Mouse (Mus musculus): ENCODE measurements around the gene Erbb4. TPM values are rescaled to one million over a fixed set of nuclear protein-coding genes. Genes with fewer than 3 reads are reported as not detected.

The Erbb4 gene
- polyA plus RNA-seq, 1 experiment = not detected

- Histone ChIP-seq H3K79me2 (ENCODE audit: control insufficient read depth, insufficient read depth) (no peaks in the 10 kb centered on the region), H3K4me2 (ENCODE audit: low read depth) (no peak overlapping the region), H3K27me3 (ENCODE audit: control insufficient read depth, insufficient read depth, insufficient read length) (peaks cover 33% of the 10 kb centered on the region), H3K4me3 (no peak overlapping the region), H3ac (ENCODE audit: control insufficient read depth, insufficient read length) (no peak overlapping the region), H3K36me3 (ENCODE audit: control insufficient read depth, insufficient read depth) (no peaks in the 10 kb centered on the region)
- no peak for TF ChIP-seq REST (IDR thresholded peaks at IDR 0.05; ENCODE audit: insufficient read depth, insufficient read length)
- no peak for TF ChIP-seq TCF12 (IDR thresholded peaks at IDR 0.05; ENCODE audit: insufficient read depth, poor library complexity, severe bottlenecking)
- TF ChIP-seq POLR2AphosphoS2 (IDR thresholded peaks at IDR 0.05; ENCODE audit: insufficient read length, low read depth) = no peak
- TF ChIP-seq POLR2A (IDR thresholded peaks at IDR 0.05; ENCODE audit: insufficient read length, low read depth) = no peak
- TF ChIP-seq CEBPB (IDR thresholded peaks at IDR 0.05; ENCODE audit: insufficient read depth, poor library complexity, severe bottlenecking) = no peak
- no peak for TF ChIP-seq MYOG (IDR thresholded peaks at IDR 0.05; ENCODE audit: control insufficient read depth in 1 of 3, insufficient read depth in 1 of 3, insufficient read length in 2 of 3, low read depth in 2 of 3)
- no peak for TF ChIP-seq SRF (IDR thresholded peaks at IDR 0.05; ENCODE audit: control insufficient read depth, insufficient read length, low read depth)
- no peak for TF ChIP-seq MAX (IDR thresholded peaks at IDR 0.05; ENCODE audit: low read depth)
- no peak for TF ChIP-seq E2F4 (IDR thresholded peaks at IDR 0.05; ENCODE audit: insufficient read depth)
- no peak for TF ChIP-seq MYOD1 (IDR thresholded peaks at IDR 0.05; ENCODE audit: control insufficient read depth in 1 of 3, insufficient read length in 2 of 3, low read depth in 2 of 3)
- no peak for TF ChIP-seq TCF3 (IDR thresholded peaks at IDR 0.05; ENCODE audit: insufficient read length, low read depth)
- no peak for TF ChIP-seq USF1 (IDR thresholded peaks at IDR 0.05; ENCODE audit: low read depth)
Observed at GRCm38 (mm10) chr1:69106937-69107461, 860 bp downstream of the Erbb4 start.

GRCm38 (mm10) chr1:69106322-69106761 lies 1.5 kb downstream of the Erbb4 start:
- no peak overlapping the region for H3K4me3 ChIP-seq
- H3K27me3 ChIP-seq (ENCODE audit: control insufficient read depth, insufficient read depth, insufficient read length) = peaks cover 33% of the 10 kb centered on the region
- no peak overlapping the region for H3ac ChIP-seq (ENCODE audit: control insufficient read depth, insufficient read length)

GRCm38 (mm10) chr1:69105493-69106321 lies 2.2 kb downstream of the Erbb4 start:
- H3K79me2 ChIP-seq (ENCODE audit: control insufficient read depth, insufficient read depth) = no peaks in the 10 kb centered on the region
- peak overlapping the region; percentile 61 for H3K4me2 ChIP-seq (ENCODE audit: low read depth)
- H3K36me3 ChIP-seq (ENCODE audit: control insufficient read depth, insufficient read depth) = no peaks in the 10 kb centered on the region
- H3K27me3 ChIP-seq (ENCODE audit: control insufficient read depth, insufficient read depth, insufficient read length) = peaks cover 33% of the 10 kb centered on the region
- H3K4me3 ChIP-seq = no peak overlapping the region
- TF ChIP-seq E2F4 (IDR thresholded peaks at IDR 0.05; ENCODE audit: insufficient read depth) = no peak
- no peak overlapping the region for H3ac ChIP-seq (ENCODE audit: control insufficient read depth, insufficient read length)

More at GRCm38 (mm10) chr1:69106322-69106761, 1.5 kb downstream of the Erbb4 start:
- TF ChIP-seq SRF (IDR thresholded peaks at IDR 0.05; ENCODE audit: control insufficient read depth, insufficient read length, low read depth) (no peak), TCF12 (IDR thresholded peaks at IDR 0.05; ENCODE audit: insufficient read depth, poor library complexity, severe bottlenecking) (no peak), MYOD1 (IDR thresholded peaks at IDR 0.05; ENCODE audit: control insufficient read depth in 1 of 3, insufficient read length in 2 of 3, low read depth in 2 of 3) (no peak)
- Histone ChIP-seq H3K4me2 (ENCODE audit: low read depth) (peak overlapping the region; percentile 61), H3K79me2 (ENCODE audit: control insufficient read depth, insufficient read depth) (no peaks in the 10 kb centered on the region), H3K36me3 (ENCODE audit: control insufficient read depth, insufficient read depth) (no peaks in the 10 kb centered on the region)

- no peak overlapping the region for H3ac ChIP-seq (ENCODE audit: control insufficient read depth, insufficient read length)
- no peak for TF ChIP-seq TCF12 (IDR thresholded peaks at IDR 0.05; ENCODE audit: insufficient read depth, poor library complexity, severe bottlenecking)
- TF ChIP-seq POLR2A (IDR thresholded peaks at IDR 0.05; ENCODE audit: insufficient read length, low read depth) = no peak
- no peak for TF ChIP-seq USF1 (IDR thresholded peaks at IDR 0.05; ENCODE audit: low read depth)
- TF ChIP-seq MYOG (IDR thresholded peaks at IDR 0.05; ENCODE audit: control insufficient read depth in 1 of 3, insufficient read depth in 1 of 3, insufficient read length in 2 of 3, low read depth in 2 of 3) = no peak
- no peak for TF ChIP-seq POLR2AphosphoS2 (IDR thresholded peaks at IDR 0.05; ENCODE audit: insufficient read length, low read depth)
- TF ChIP-seq E2F4 (IDR thresholded peaks at IDR 0.05; ENCODE audit: insufficient read depth) = no peak
- TF ChIP-seq MYOD1 (IDR thresholded peaks at IDR 0.05; ENCODE audit: control insufficient read depth in 1 of 3, insufficient read length in 2 of 3, low read depth in 2 of 3) = no peak
- no peaks in the 10 kb centered on the region for H3K79me2 ChIP-seq (ENCODE audit: control insufficient read depth, insufficient read depth)
- H3K4me3 ChIP-seq = no peak overlapping the region
- H3K36me3 ChIP-seq (ENCODE audit: control insufficient read depth, insufficient read depth) = no peaks in the 10 kb centered on the region
- H3K27me3 ChIP-seq (ENCODE audit: control insufficient read depth, insufficient read depth, insufficient read length) = peaks cover 33% of the 10 kb centered on the region
- peak overlapping the region; percentile 24 for H3K4me2 ChIP-seq (ENCODE audit: low read depth)
Observed at GRCm38 (mm10) chr1:69105096-69105492, 2.8 kb downstream of the Erbb4 start.

- no peak overlapping the region for H3ac ChIP-seq (ENCODE audit: control insufficient read depth, insufficient read length)
- no peak overlapping the region for H3K4me3 ChIP-seq
- TF ChIP-seq USF1 (IDR thresholded peaks at IDR 0.05; ENCODE audit: low read depth) = no peak
- no peak for TF ChIP-seq SRF (IDR thresholded peaks at IDR 0.05; ENCODE audit: control insufficient read depth, insufficient read length, low read depth)
- TF ChIP-seq REST (IDR thresholded peaks at IDR 0.05; ENCODE audit: insufficient read depth, insufficient read length) = no peak
- no peak for TF ChIP-seq TCF12 (IDR thresholded peaks at IDR 0.05; ENCODE audit: insufficient read depth, poor library complexity, severe bottlenecking)
- no peak for TF ChIP-seq POLR2A (IDR thresholded peaks at IDR 0.05; ENCODE audit: insufficient read length, low read depth)
- TF ChIP-seq POLR2AphosphoS2 (IDR thresholded peaks at IDR 0.05; ENCODE audit: insufficient read length, low read depth) = no peak
- TF ChIP-seq MYOG (IDR thresholded peaks at IDR 0.05; ENCODE audit: control insufficient read depth in 1 of 3, insufficient read depth in 1 of 3, insufficient read length in 2 of 3, low read depth in 2 of 3) = no peak
- no peak for TF ChIP-seq TCF3 (IDR thresholded peaks at IDR 0.05; ENCODE audit: insufficient read length, low read depth)
- no peaks in the 10 kb centered on the region for H3K79me2 ChIP-seq (ENCODE audit: control insufficient read depth, insufficient read depth)
- H3K4me2 ChIP-seq (ENCODE audit: low read depth) = no peak overlapping the region
- no peaks in the 10 kb centered on the region for H3K36me3 ChIP-seq (ENCODE audit: control insufficient read depth, insufficient read depth)
- H3K27me3 ChIP-seq (ENCODE audit: control insufficient read depth, insufficient read depth, insufficient read length) = peaks cover 28% of the 10 kb centered on the region
Observed at GRCm38 (mm10) chr1:69103211-69103706, 4.6 kb downstream of the Erbb4 start.
